Mouse (Mus musculus) brain, embryonic 14.5 days (tissue): ENCODE data around the gene Hnrnpul2.

Experiments used
- CTCF ChIP-seq: fragments of 200-500 bp; IDR thresholded peaks from 2 replicates; pipeline ENCODE4 v1.5.1; 2012; ENCODE audit warnings: inconsistent platforms, mild to moderate bottlenecking, moderate library complexity, borderline replicate concordance; ENCODE audit not compliant: insufficient read depth, insufficient read length; ENCODE audit errors: extremely low read depth
- POLR2A ChIP-seq: fragments of 200-500 bp; IDR thresholded peaks from 2 replicates; pipeline ENCODE4 v1.6.1; 2012; ENCODE audit warnings: mild to moderate bottlenecking, inconsistent platforms, borderline replicate concordance; ENCODE audit not compliant: poor library complexity, insufficient read depth, insufficient read length, severe bottlenecking; ENCODE audit errors: extremely low read depth

GRCm38 (mm10) chr19:8803204-8803780 lies 16.5 kb upstream of the Hnrnpul2 start:
- no peak for TF ChIP-seq CTCF
- TF ChIP-seq POLR2A, result no peak
